Mouse (Mus musculus) liver, adult 2 months (tissue): Measurements from ENCODE around the gene BC024978.

Experiments
- CTCF ChIP-seq: fragments of 200-500 bp; IDR thresholded peaks from 2 replicates; pipeline ENCODE4 v1.5.1; 2011; ENCODE audit warnings: low read depth, low read length, control low read depth
- POLR2A ChIP-seq: fragments of 200-500 bp; IDR thresholded peaks from 2 replicates; pipeline ENCODE4 v1.6.1; 2011; ENCODE audit warnings: low read length, control low read depth; ENCODE audit not compliant: insufficient read depth; ENCODE audit errors: extremely low read depth

GRCm38 (mm10) chr7:27237527-27237926, 41.9 kb downstream of the BC024978 start:
- TF ChIP-seq CTCF, result peak; percentile 26; the same call in 1 of the 2 replicates
- no peak for TF ChIP-seq POLR2A
